Mouse (Mus musculus) ES-Bruce4 (cell line): ENCODE data around the gene Trappc12.

ENCODE experiments used
- CTCF ChIP-seq: IDR thresholded peaks from one replicate; pipeline ENCODE4 v1.8.1; 2011; ENCODE audit warnings: low read depth, low read length
- EP300 ChIP-seq: IDR thresholded peaks from 2 replicates; pipeline ENCODE4 v1.6.1; 2011; ENCODE audit warnings: low read depth, low read length; ENCODE audit not compliant: insufficient read depth
- POLR2A ChIP-seq: IDR thresholded peaks from one replicate; pipeline ENCODE4 v1.8.1; 2011; ENCODE audit warnings: low read length; ENCODE audit not compliant: insufficient read depth

GRCm38 (mm10) chr12:28694231-28694630 is 56.0 kb downstream of the Trappc12 start:
- TF ChIP-seq CTCF: no peak
- no peak for TF ChIP-seq POLR2A
- TF ChIP-seq EP300: no peak
